Mouse (Mus musculus) stomach, embryonic 14.5 days (tissue): Measurements from ENCODE around the gene Sgsh. TPM values are rescaled to one million over a fixed set of nuclear protein-coding genes. Genes with fewer than 3 reads are reported as not detected.
"Not testable (repeated sequence)": the region's sequence is repeated elsewhere in the genome, so short reads cannot be mapped to it uniquely, and the experiment has no call there.

ENCODE experiments used
- ATAC-seq: fragments of 200-750 bp; cut with Nextera tagmentation; 2 replicates; pipeline ENCODE4 v1.8.0; 2017; ENCODE audit warnings: low read depth, moderate TSS enrichment; ENCODE audit not compliant: insufficient number of reproducible peaks, insufficient read depth, low FRiP score
- H3K27ac ChIP-seq: fragments of 300-500 bp; sonication (generic); 2 replicates; pipeline ENCODE4 v1.5.1; 2014; ENCODE audit warnings: mild to moderate bottlenecking, low read length, moderate library complexity, mixed read lengths
- H3K27me3 ChIP-seq: fragments of 300-500 bp; sonication (generic); 2 replicates; pipeline ENCODE4 v1.6.1; 2014; ENCODE audit warnings: low read length, control low read depth, mixed read lengths; ENCODE audit not compliant: control insufficient read depth, insufficient read depth
- H3K36me3 ChIP-seq: fragments of 300-500 bp; sonication (generic); 2 replicates; pipeline ENCODE4 v1.6.1; 2014; ENCODE audit warnings: mild to moderate bottlenecking, control low read depth, low read length, moderate library complexity, mixed read lengths; ENCODE audit not compliant: control insufficient read depth, insufficient read depth
- H3K4me1 ChIP-seq: fragments of 300-500 bp; sonication (generic); 2 replicates; pipeline ENCODE4 v1.6.1; 2014; ENCODE audit warnings: low read length, control low read depth, mixed read lengths; ENCODE audit not compliant: control insufficient read depth, insufficient read depth
- H3K4me2 ChIP-seq: fragments of 300-500 bp; sonication (generic); replicated peaks from 2 replicates; pipeline ENCODE4 v1.6.1; 2014; ENCODE audit warnings: low read depth, low read length, control low read depth
- H3K4me3 ChIP-seq: fragments of 300-500 bp; sonication (generic); 2 replicates; pipeline ENCODE4 v1.5.1; 2014; ENCODE audit warnings: low read depth, low read length, control low read depth
- H3K9ac ChIP-seq: fragments of 300-500 bp; sonication (generic); replicated peaks from 2 replicates; pipeline ENCODE4 v1.6.1; 2014; ENCODE audit warnings: low read depth, mild to moderate bottlenecking, control low read depth, low read length, moderate library complexity, mixed read lengths
- H3K9me3 ChIP-seq: fragments of 300-500 bp; sonication (generic); 2 replicates; pipeline ENCODE4 v1.6.1; 2016; ENCODE audit warnings: low read depth, low read length, control low read depth; ENCODE audit not compliant: control insufficient read depth
- WGBS: fragments of 180-500 bp; shearing (Covaris S2); extraction: QIAGEN DNeasy Blood & Tissue Kit; methylation state at CpG from one replicate; pipeline ENCODE4 v1.1.7; 2014; 5-methylcytosine and 5-hydroxymethylcytosine counted together
- polyA plus RNA-seq: library from polyadenylated mRNA; unstranded; fragments of >200 nt; fragmentation: Nextera tagmentation; extraction: Ambion mirVana; gene quantifications from 2 replicates; pipeline ENCODE4 v1.2.1, GENCODE M21; 2014

Gene Sgsh
- polyA plus RNA-seq, 1 experiment from 2014 or later = 5.8 TPM

DNA sequence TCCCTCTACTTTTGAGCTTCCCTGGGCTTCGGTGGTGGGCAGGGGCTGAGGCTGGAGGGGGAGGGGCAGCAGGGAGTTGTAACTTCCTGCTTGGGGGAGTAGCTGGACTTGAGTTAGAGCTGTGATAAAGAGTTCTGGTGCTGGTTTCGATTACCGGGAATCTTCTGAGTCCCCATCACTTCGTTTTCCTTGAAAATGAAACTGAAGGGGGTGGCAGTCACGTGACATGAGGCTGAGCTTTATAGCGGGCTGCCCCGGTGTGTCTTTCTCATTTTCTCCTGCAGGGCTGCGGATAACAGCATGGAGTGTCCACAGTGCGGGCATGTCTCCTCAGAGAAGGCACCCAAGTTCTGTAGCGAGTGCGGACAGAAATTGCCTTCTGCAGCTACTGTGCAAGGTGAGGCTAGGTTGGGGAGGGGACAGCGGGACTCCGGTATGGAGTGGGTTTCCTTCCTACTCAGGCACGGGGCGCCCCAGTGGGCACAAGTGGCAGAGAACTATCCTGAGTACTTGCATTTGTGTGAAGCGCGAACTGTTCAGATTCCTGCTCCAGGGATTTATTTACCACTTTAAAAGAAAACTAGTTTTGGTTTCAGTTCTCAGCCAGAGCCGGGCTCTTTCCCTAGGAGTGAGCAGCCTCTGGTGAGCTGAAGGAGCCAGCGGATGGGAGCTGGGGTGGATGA, 37.6 kb upstream of the Sgsh start, which contains the start of gene Rnf213:
TSS of gene Rnf213 (plus strand) at position 301 of the 683 bp plus-strand sequence.
- H3K27me3 ChIP-seq = peaks cover 3% of the 10 kb centered on the region; the same call in 1 of the 2 replicates
- WGBS = 2% methylated on average over 19 of the region's 19 CpGs

DNA sequence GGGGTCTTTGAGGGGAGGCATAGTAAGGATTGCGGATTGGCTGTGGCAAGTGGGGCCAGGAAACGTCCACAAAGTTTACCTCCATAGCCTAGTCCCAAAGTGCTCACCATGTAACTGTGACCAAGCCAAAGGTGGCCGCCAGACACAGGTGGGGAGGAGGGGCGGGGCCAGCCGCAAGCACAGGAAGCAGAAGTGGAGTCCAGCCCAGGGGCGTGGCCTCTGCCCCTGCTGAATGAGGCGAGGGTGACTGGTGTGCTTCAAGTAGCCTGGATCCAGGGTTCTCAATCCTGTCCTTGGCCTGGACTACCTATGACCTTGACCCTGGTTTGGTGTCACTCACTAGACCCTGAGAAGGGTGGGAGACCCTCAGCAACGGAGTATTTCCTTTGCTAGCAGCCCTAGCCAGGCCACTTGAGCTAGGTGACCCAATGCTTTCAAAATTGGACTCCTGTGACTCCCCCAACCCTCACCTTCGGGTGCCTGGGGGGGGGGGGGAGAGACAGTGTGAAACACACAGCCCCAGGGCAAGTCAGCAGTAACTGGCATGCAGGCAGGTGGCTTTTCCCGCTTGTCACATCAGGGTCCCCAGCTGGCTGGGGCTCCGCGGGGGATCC, 36.8 kb upstream of the Sgsh start:
- Histone ChIP-seq H3K9ac (no peak overlapping the region), H3K4me3 (peak overlapping the region; percentile 49), H3K4me2 (peak overlapping the region; percentile 76), H3K27ac (no peak overlapping the region; the same call in 1 of the 2 replicates), H3K9me3 (no peaks in the 10 kb centered on the region), H3K36me3 (no peaks in the 10 kb centered on the region), H3K4me1 (peaks cover 21% of the 10 kb centered on the region), H3K27me3 (peaks cover 3% of the 10 kb centered on the region; the same call in 1 of the 2 replicates)
- WGBS = 16% methylated on average over 12 of the region's 12 CpGs
- ATAC-seq = peak; percentile 25; the same call in 1 of the 2 replicates

More for the DNA sequence above, 37.6 kb upstream of the Sgsh start, which contains the start of gene Rnf213:
- peaks cover 21% of the 10 kb centered on the region for H3K4me1 ChIP-seq
- H3K9me3 ChIP-seq = no peaks in the 10 kb centered on the region
- peak; percentile 68; the same call in 1 of the 2 replicates for ATAC-seq
- H3K36me3 ChIP-seq = no peaks in the 10 kb centered on the region
- H3K27ac ChIP-seq = peak within 1 kb of the TSS; percentile 29; the same call in 1 of the 2 replicates
- peak within 1 kb of the TSS; percentile 76 for H3K4me2 ChIP-seq
- peak within 1 kb of the TSS; percentile 49 for H3K4me3 ChIP-seq
- H3K9ac ChIP-seq = 0 out of 2 replicates have a peak within 1 kb of the TSS, but pooled peaks have one; percentile 15

DNA sequence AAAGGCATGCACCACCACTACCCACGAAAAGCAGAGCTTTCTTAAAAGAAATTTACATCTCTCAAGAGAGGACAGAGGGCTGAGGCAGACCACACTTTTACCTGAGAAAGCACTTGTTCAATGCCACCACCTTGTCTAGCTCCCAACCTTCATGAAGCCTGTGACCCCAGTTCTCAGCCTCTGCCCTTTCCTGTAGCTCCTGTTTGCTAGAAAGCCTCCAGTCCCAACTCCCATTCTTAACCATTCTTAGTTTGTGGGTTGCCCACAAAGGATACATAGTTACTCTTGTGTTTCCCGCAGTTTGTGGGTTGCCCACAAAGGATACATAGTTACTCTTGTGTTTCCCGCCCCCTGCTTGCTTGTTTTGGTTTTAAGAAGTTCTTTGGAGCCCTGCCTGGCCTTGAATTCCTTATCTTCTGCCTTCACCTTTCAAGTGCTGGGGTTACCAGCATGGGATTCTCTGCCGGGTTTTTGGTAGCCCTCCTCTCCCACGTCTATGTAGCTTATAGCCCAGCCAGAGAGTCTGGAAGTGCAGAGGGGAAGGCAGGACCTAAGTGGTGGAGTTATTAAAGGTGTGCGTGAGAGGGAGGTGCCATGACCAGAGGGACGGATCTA, 36.2 kb upstream of the Sgsh start:
- H3K4me2 ChIP-seq = peak overlapping the region; percentile 91
- no peaks in the 10 kb centered on the region for H3K36me3 ChIP-seq
- peaks cover 21% of the 10 kb centered on the region for H3K4me1 ChIP-seq
- 38% methylated on average over 7 of the region's 7 CpGs for WGBS
- no peak overlapping the region for H3K9ac ChIP-seq
- H3K27me3 ChIP-seq = peaks cover 3% of the 10 kb centered on the region; the same call in 1 of the 2 replicates
- 0 out of 2 replicates have a peak overlapping the region, but pooled peaks have one; percentile 6 for H3K27ac ChIP-seq
- no peak overlapping the region for H3K4me3 ChIP-seq
- no peak for ATAC-seq
- H3K9me3 ChIP-seq = no peaks in the 10 kb centered on the region

DNA sequence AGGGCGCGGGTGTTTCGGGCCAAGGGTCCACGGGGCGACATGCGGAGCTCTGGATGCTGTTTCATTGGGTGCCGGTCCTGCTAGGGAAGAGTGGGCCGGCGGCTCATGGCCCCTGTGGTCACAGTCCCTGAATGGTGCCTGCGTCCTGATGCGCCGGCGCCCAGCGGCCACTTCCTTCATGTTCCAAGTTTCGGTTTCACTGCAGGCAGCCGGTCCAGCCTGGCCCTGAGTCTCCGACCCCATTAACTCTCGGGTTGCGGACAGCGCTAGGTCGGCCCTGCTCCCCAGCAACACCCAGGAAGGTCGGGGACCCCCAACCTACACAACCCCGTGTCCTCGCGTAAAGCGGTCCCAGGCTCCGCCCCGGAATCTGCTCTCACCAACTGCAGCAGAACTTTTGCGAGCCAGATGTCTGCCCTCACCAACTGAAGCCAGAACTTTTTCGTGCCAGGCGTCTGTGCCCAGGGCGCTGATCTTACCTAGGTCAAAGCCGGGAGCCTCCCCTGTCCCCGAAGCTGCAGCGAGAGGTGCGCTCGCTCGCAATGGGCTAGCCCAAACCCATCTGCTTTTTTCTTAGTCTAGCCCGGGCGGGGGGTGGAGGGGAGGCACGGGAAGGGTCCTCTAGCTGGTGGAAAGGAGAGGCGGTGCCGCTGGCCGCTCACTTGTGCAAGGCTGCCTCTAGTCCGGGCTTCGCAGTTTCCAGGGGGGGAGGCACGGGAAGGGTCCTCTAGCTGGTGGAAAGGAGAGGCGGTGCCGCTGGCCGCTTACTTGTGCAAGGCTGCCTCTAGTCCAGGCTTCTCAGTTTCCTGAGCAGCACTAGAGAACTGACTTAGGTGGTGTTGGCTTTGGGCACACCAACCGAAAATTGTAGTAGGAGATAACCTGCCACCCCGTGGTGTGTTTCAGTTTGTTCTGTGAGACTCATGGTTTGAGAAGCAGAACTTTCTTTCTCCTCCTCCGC, 35.2 kb upstream of the Sgsh start:
- 2% methylated on average over 53 of the region's 53 CpGs for WGBS
- Histone ChIP-seq H3K36me3 (no peaks in the 10 kb centered on the region), H3K9ac (peak overlapping the region; percentile 37), H3K4me2 (peak overlapping the region; percentile 91), H3K4me1 (peaks cover 21% of the 10 kb centered on the region), H3K27me3 (peaks cover 3% of the 10 kb centered on the region; the same call in 1 of the 2 replicates), H3K27ac (peak overlapping the region; percentile 63), H3K4me3 (peak overlapping the region; percentile 53), H3K9me3 (no peaks in the 10 kb centered on the region)
- peak; percentile 25; the same call in 1 of the 2 replicates for ATAC-seq

DNA sequence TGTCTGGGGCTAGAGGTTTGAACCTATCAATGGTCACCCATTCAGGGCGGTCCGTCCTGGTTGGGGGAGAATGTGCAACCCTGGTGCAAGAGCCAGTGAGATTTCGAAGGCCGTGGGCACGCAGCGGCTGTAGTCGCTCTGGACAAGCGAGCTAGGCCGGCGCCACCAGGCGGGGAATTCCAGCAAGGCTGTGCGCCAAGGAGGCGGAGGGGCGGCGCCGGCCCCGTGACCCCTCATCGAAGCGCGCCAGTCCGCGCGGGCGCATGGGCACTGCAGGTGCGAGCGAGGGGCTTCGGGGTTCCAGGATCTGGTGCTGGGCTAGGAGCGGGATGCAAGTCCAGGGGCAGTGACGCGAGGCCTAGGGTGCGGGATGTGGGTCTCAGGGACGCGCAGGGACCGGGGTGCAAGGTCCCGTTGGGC, 34.5 kb upstream of the Sgsh start:
- peak overlapping the region; percentile 37 for H3K9ac ChIP-seq
- peak overlapping the region; percentile 91 for H3K4me2 ChIP-seq
- no peaks in the 10 kb centered on the region for H3K36me3 ChIP-seq
- under 1% methylated on average over 35 of the region's 35 CpGs for WGBS
- H3K27ac ChIP-seq = peak overlapping the region; percentile 63
- H3K4me1 ChIP-seq = peaks cover 21% of the 10 kb centered on the region
- H3K27me3 ChIP-seq = peaks cover 3% of the 10 kb centered on the region; the same call in 1 of the 2 replicates
- ATAC-seq = peak; percentile 57; the same call in 1 of the 2 replicates
- no peaks in the 10 kb centered on the region for H3K9me3 ChIP-seq
- H3K4me3 ChIP-seq = peak overlapping the region; percentile 53

DNA sequence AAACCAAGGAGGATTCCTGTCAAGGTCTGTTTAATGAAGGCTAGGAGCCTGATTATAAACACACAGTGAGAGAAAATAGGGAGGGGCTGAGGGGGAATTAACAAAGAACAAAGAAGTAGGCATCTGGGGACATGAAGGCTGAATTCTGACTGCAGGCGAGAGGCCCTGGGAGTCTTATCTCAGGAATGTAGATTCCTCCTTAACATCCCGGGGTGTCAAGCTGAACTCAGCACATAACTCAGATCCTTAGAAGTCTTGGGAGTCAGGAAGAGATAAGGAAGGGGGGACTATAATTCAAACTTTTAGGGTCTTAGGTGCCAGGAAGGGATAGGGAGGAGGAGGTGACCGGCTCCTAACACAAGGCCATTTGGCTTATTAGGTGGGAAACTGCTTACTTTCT, 31.9 kb upstream of the Sgsh start:
- not testable (repeated sequence) for H3K27ac ChIP-seq, H3K9ac ChIP-seq, H3K4me2 ChIP-seq, ATAC-seq, H3K4me3 ChIP-seq, H3K27me3 ChIP-seq, H3K9me3 ChIP-seq, H3K36me3 ChIP-seq
- peaks cover 11% of the 10 kb centered on the region for H3K4me1 ChIP-seq
- 10% methylated on average over 3 of the region's 3 CpGs for WGBS

DNA sequence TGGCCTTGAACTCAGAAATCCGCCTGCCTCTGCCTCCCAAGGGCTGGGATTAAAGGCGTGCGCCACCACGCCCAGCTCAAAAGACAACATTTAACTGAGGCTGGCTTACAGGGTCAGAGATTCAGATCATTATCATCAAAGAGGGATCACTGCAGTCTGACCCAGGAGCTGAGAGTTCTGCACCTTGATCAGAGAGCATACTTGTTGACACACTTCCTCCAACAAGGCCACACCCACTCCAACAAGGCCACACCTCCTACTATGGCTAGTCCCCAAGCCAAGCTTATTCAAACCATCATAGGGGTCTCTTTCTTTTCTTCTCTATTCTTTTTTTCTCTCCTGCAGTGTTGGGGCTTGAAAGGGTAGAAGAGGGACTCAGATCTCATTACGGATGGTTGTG, 31.0 kb upstream of the Sgsh start:
- Histone ChIP-seq H3K9ac (no peak overlapping the region), H3K27me3 (no peaks in the 10 kb centered on the region), H3K4me2 (no peak overlapping the region), H3K27ac (no peak overlapping the region), H3K4me3 (no peak overlapping the region), H3K9me3 (no peaks in the 10 kb centered on the region), H3K4me1 (peaks cover 8% of the 10 kb centered on the region; the same call in 1 of the 2 replicates), H3K36me3 (no peaks in the 10 kb centered on the region)
- no peak for ATAC-seq
- 94% methylated on average over 5 of the region's 5 CpGs for WGBS
